In genomic region chr14:24793375-24794285, GRCm38 (mm10) we compare ENCODE assay signal across 8 mouse cellular contexts.
A peak's percentile ranks its signal among the peaks of the same experiment; 100 is the strongest.
DNase-seq lines count a peak whose midpoint lies in the region; ATAC-seq and TF ChIP-seq lines count a peak whose summit lies in the region.

No protein-coding gene starts in this region.

- no peak overlapping the region for H3K4me2 ChIP-seq in heart, embryonic 11.5 days
- no peak overlapping the region for H3K4me2 ChIP-seq in embryonic facial prominence, embryonic 14.5 days (ENCODE audit: low read depth, low read length)
- H3K4me2 ChIP-seq in neural tube, embryonic 14.5 days (ENCODE audit: low read depth, low read length) = no peak overlapping the region
- no peak overlapping the region for H3K4me2 ChIP-seq in liver, postnatal 0 days (ENCODE audit: low read depth, low read length)

- H3K9me3 ChIP-seq in heart, embryonic 11.5 days (replicated peaks; ENCODE audit: control insufficient read depth, low read length) = no peaks in the 10 kb centered on the region
- H3K9me3 ChIP-seq in embryonic facial prominence, embryonic 14.5 days (ENCODE audit: control insufficient read depth, low read length) = no peaks in the 10 kb centered on the region
- no peaks in the 10 kb centered on the region for H3K9me3 ChIP-seq in neural tube, embryonic 14.5 days (ENCODE audit: control insufficient read depth, low read length)
- H3K9me3 ChIP-seq in liver, postnatal 0 days (ENCODE audit: low read length) = no peaks in the 10 kb centered on the region

- TF ChIP-seq CTCF in liver, postnatal 0 days (IDR thresholded peaks at IDR 0.05; ENCODE audit: low read depth) = no peak

- no peak for ATAC-seq in heart, embryonic 11.5 days (replicated peaks; ENCODE audit: insufficient number of reproducible peaks, low FRiP score, low TSS enrichment)
- peak; percentile 65 for ATAC-seq in embryonic facial prominence, embryonic 14.5 days (ENCODE audit: low read depth)
- ATAC-seq in neural tube, embryonic 14.5 days (ENCODE audit: low read depth) = peak; percentile 17; the same call in 1 of the 2 replicates
- ATAC-seq in liver, postnatal 0 days = no peak
- ATAC-seq in megakaryocyte-erythroid progenitor cell, adult 5-6 weeks (replicated peaks; ENCODE audit: low FRiP score, low TSS enrichment, poor library complexity, severe bottlenecking) = no peak

- H3K27ac ChIP-seq in heart, embryonic 11.5 days (ENCODE audit: low read depth, low read length) = no peak overlapping the region
- peak overlapping the region; percentile 77 for H3K27ac ChIP-seq in embryonic facial prominence, embryonic 14.5 days (replicated peaks; ENCODE audit: low read depth, low read length)
- peak overlapping the region; percentile 30; the same call in 1 of the 2 replicates for H3K27ac ChIP-seq in neural tube, embryonic 14.5 days (ENCODE audit: low read depth, low read length)
- H3K27ac ChIP-seq in liver, postnatal 0 days (ENCODE audit: low read depth) = no peak overlapping the region

- H3K9ac ChIP-seq in heart, embryonic 11.5 days (ENCODE audit: low read depth, low read length) = no peak overlapping the region
- no peak overlapping the region for H3K9ac ChIP-seq in embryonic facial prominence, embryonic 14.5 days (ENCODE audit: low read depth, low read length)
- no peak overlapping the region for H3K9ac ChIP-seq in neural tube, embryonic 14.5 days (replicated peaks; ENCODE audit: low read depth, low read length)
- no peak overlapping the region for H3K9ac ChIP-seq in liver, postnatal 0 days (replicated peaks)

- 66% methylated on average over 10 of the region's 10 CpGs for WGBS in heart, embryonic 11.5 days (ENCODE audit: insufficient replicate concordance)
- 48% methylated on average over 10 of the region's 10 CpGs for WGBS in embryonic facial prominence, embryonic 14.5 days
- whole genome bisulfite sequencing in neural tube, embryonic 14.5 days = 38% methylated on average over 10 of the region's 10 CpGs
- 67% methylated on average over 10 of the region's 10 CpGs for WGBS in liver, postnatal 0 days (ENCODE audit: insufficient replicate concordance)

- peak; percentile 82 to 87 for DNase-seq in heart, adult 18-20 months
- peak; percentile 94 for DNase-seq in NIH3T3 (ENCODE audit: low read depth)
- DNase-seq in embryonic facial prominence, embryonic 14.5 days (ENCODE audit: low spot score) = peak; percentile 84
- peak; percentile 60 for DNase-seq in heart, postnatal 4 days
- DNase-seq in liver, postnatal 0 days = no peak

- no peak overlapping the region for H3K4me3 ChIP-seq in heart, embryonic 11.5 days (ENCODE audit: low read depth, low read length)
- H3K4me3 ChIP-seq in embryonic facial prominence, embryonic 14.5 days (ENCODE audit: low read depth, low read length) = no peak overlapping the region
- no peak overlapping the region for H3K4me3 ChIP-seq in neural tube, embryonic 14.5 days (ENCODE audit: low read depth, low read length)
- H3K4me3 ChIP-seq in liver, postnatal 0 days (ENCODE audit: low read depth, low read length) = no peak overlapping the region

- no peaks in the 10 kb centered on the region for H3K27me3 ChIP-seq in heart, embryonic 11.5 days (ENCODE audit: control insufficient read depth, insufficient read depth, low read length)
- no peaks in the 10 kb centered on the region for H3K27me3 ChIP-seq in embryonic facial prominence, embryonic 14.5 days (replicated peaks; ENCODE audit: control insufficient read depth, insufficient read depth, low read length)
- no peaks in the 10 kb centered on the region for H3K27me3 ChIP-seq in neural tube, embryonic 14.5 days (ENCODE audit: control insufficient read depth, insufficient read depth, low read length)
- no peaks in the 10 kb centered on the region for H3K27me3 ChIP-seq in liver, postnatal 0 days (ENCODE audit: insufficient read depth, low read length)

- H3K4me1 ChIP-seq in heart, embryonic 11.5 days (ENCODE audit: control insufficient read depth, insufficient read depth, low read length) = no peaks in the 10 kb centered on the region
- peaks cover 17% of the 10 kb centered on the region for H3K4me1 ChIP-seq in embryonic facial prominence, embryonic 14.5 days (ENCODE audit: control insufficient read depth, insufficient read depth, low read length)
- no peaks in the 10 kb centered on the region for H3K4me1 ChIP-seq in neural tube, embryonic 14.5 days (ENCODE audit: control insufficient read depth, insufficient read depth, low read length)
- H3K4me1 ChIP-seq in liver, postnatal 0 days (ENCODE audit: insufficient read depth) = no peaks in the 10 kb centered on the region

- H3K36me3 ChIP-seq in heart, embryonic 11.5 days (ENCODE audit: control insufficient read depth, insufficient read depth, low read length) = no peaks in the 10 kb centered on the region
- H3K36me3 ChIP-seq in embryonic facial prominence, embryonic 14.5 days (ENCODE audit: control insufficient read depth, insufficient read depth, low read length) = no peaks in the 10 kb centered on the region
- no peaks in the 10 kb centered on the region for H3K36me3 ChIP-seq in neural tube, embryonic 14.5 days (ENCODE audit: control insufficient read depth, insufficient read depth, low read length)
- no peaks in the 10 kb centered on the region for H3K36me3 ChIP-seq in liver, postnatal 0 days (replicated peaks; ENCODE audit: insufficient read depth, low read length)

- TF ChIP-seq EP300 in liver, postnatal 0 days (IDR thresholded peaks at IDR 0.05; ENCODE audit: low read depth) = no peak

Comparison
In these comparisons a context has a peak if more than half of its experiments do, and no peak if none do; other contexts are left out.
1. ATAC-seq: peak in embryonic facial prominence, embryonic 14.5 days (single experiment) and neural tube, embryonic 14.5 days (single experiment); none in heart, embryonic 11.5 days (single experiment), liver, postnatal 0 days (single experiment) and megakaryocyte-erythroid progenitor cell, adult 5-6 weeks (single experiment).
2. H3K27ac ChIP-seq: peak in embryonic facial prominence, embryonic 14.5 days (single experiment) and neural tube, embryonic 14.5 days (single experiment); none in heart, embryonic 11.5 days (single experiment) and liver, postnatal 0 days (single experiment).